Mouse (Mus musculus): ENCODE measurements at regions not wholly inside any gene's neighbourhood (a gene's known extent, or its start where the extent isn't known, plus 50 kb on each side); places are given as distances from the start of the nearest gene placed in this dataset.

GRCm38 (mm10) chr6:107894296-107895090 lies 170.4 kb upstream of the Setmar start:
- Histone ChIP-seq H3K4me1 (ENCODE audit: control insufficient read depth, insufficient read depth, low read length) (no peaks in the 10 kb centered on the region), H3K4me3 (ENCODE audit: low read depth, low read length) (no peak overlapping the region), H3K36me3 (ENCODE audit: control insufficient read depth, insufficient read depth, low read length) (no peaks in the 10 kb centered on the region), H3K27ac (ENCODE audit: low read depth, low read length) (peak overlapping the region; percentile 13; the same call in 1 of the 2 replicates), H3K9me3 (ENCODE audit: control insufficient read depth, low read length) (no peaks in the 10 kb centered on the region), H3K27me3 (ENCODE audit: control insufficient read depth, insufficient read depth, low read length) (no peaks in the 10 kb centered on the region), H3K4me2 (ENCODE audit: low read depth, low read length) (no peak overlapping the region), H3K9ac (replicated peaks; ENCODE audit: low read depth, low read length) (no peak overlapping the region)
- peak; percentile 74 for ATAC-seq (ENCODE audit: low read depth)
- 39% methylated on average over 5 of the region's 5 CpGs for WGBS

GRCm38 (mm10) chr6:107910576-107910975 lies 154.3 kb upstream of the Setmar start:
- H3K4me3 ChIP-seq (ENCODE audit: low read depth, low read length), result no peak overlapping the region
- H3K36me3 ChIP-seq (ENCODE audit: control insufficient read depth, insufficient read depth, low read length), result no peaks in the 10 kb centered on the region
- no peaks in the 10 kb centered on the region for H3K27me3 ChIP-seq (ENCODE audit: control insufficient read depth, insufficient read depth, low read length)
- no peak; the same call in 1 of the 2 replicates for ATAC-seq (ENCODE audit: low read depth)
- no peak overlapping the region for H3K9ac ChIP-seq (replicated peaks; ENCODE audit: low read depth, low read length)
- H3K9me3 ChIP-seq (ENCODE audit: control insufficient read depth, low read length), result no peaks in the 10 kb centered on the region
- no peaks in the 10 kb centered on the region for H3K4me1 ChIP-seq (ENCODE audit: control insufficient read depth, insufficient read depth, low read length)
- no peak overlapping the region for H3K4me2 ChIP-seq (ENCODE audit: low read depth, low read length)
- no peak overlapping the region for H3K27ac ChIP-seq (ENCODE audit: low read depth, low read length)

GRCm38 (mm10) chr6:107911387-107911786 lies 153.5 kb upstream of the Setmar start:
- Histone ChIP-seq H3K4me3 (ENCODE audit: low read depth, low read length) (no peak overlapping the region), H3K27me3 (ENCODE audit: control insufficient read depth, insufficient read depth, low read length) (no peaks in the 10 kb centered on the region), H3K4me1 (ENCODE audit: control insufficient read depth, insufficient read depth, low read length) (no peaks in the 10 kb centered on the region), H3K9me3 (ENCODE audit: control insufficient read depth, low read length) (no peaks in the 10 kb centered on the region), H3K4me2 (ENCODE audit: low read depth, low read length) (no peak overlapping the region), H3K9ac (replicated peaks; ENCODE audit: low read depth, low read length) (no peak overlapping the region), H3K27ac (ENCODE audit: low read depth, low read length) (no peak overlapping the region), H3K36me3 (ENCODE audit: control insufficient read depth, insufficient read depth, low read length) (no peaks in the 10 kb centered on the region)
- ATAC-seq (ENCODE audit: low read depth), result no peak
- WGBS, result 74% methylated on average over 2 of the region's 2 CpGs

- H3K36me3 ChIP-seq (ENCODE audit: control insufficient read depth, insufficient read depth, low read length), result no peaks in the 10 kb centered on the region
- H3K4me1 ChIP-seq (ENCODE audit: control insufficient read depth, insufficient read depth, low read length), result 0 out of 2 replicates have a peak, but pooled peaks cover 2% of the 10 kb centered on the region
- H3K27ac ChIP-seq (ENCODE audit: low read depth, low read length), result peak overlapping the region; percentile 35; the same call in 1 of the 2 replicates
- H3K4me2 ChIP-seq (ENCODE audit: low read depth, low read length), result no peak overlapping the region
- no peaks in the 10 kb centered on the region for H3K27me3 ChIP-seq (ENCODE audit: control insufficient read depth, insufficient read depth, low read length)
- no peak overlapping the region for H3K4me3 ChIP-seq (ENCODE audit: low read depth, low read length)
- 38% methylated on average over 12 of the region's 12 CpGs for WGBS
- H3K9ac ChIP-seq (replicated peaks; ENCODE audit: low read depth, low read length), result no peak overlapping the region
- peak; percentile 82 for ATAC-seq (ENCODE audit: low read depth)
- no peaks in the 10 kb centered on the region for H3K9me3 ChIP-seq (ENCODE audit: control insufficient read depth, low read length)
Observed at GRCm38 (mm10) chr6:107923528-107924199, 141.2 kb upstream of the Setmar start.

- WGBS, result 58% methylated on average over 7 of the region's 7 CpGs
- peak; percentile 31; the same call in 1 of the 2 replicates for ATAC-seq (ENCODE audit: low read depth)
- peak overlapping the region; percentile 35; the same call in 1 of the 2 replicates for H3K27ac ChIP-seq (ENCODE audit: low read depth, low read length)
- H3K27me3 ChIP-seq (ENCODE audit: control insufficient read depth, insufficient read depth, low read length), result no peaks in the 10 kb centered on the region
- 0 out of 2 replicates have a peak, but pooled peaks cover 2% of the 10 kb centered on the region for H3K4me1 ChIP-seq (ENCODE audit: control insufficient read depth, insufficient read depth, low read length)
- no peak overlapping the region for H3K4me2 ChIP-seq (ENCODE audit: low read depth, low read length)
- no peak overlapping the region for H3K9ac ChIP-seq (replicated peaks; ENCODE audit: low read depth, low read length)
- no peak overlapping the region for H3K4me3 ChIP-seq (ENCODE audit: low read depth, low read length)
- no peaks in the 10 kb centered on the region for H3K36me3 ChIP-seq (ENCODE audit: control insufficient read depth, insufficient read depth, low read length)
- no peaks in the 10 kb centered on the region for H3K9me3 ChIP-seq (ENCODE audit: control insufficient read depth, low read length)
Observed at GRCm38 (mm10) chr6:107924200-107924735, 140.6 kb upstream of the Setmar start.

- 41% methylated on average over 8 of the region's 8 CpGs for WGBS
- H3K9ac ChIP-seq (replicated peaks; ENCODE audit: low read depth, low read length), result no peak overlapping the region
- H3K27ac ChIP-seq (ENCODE audit: low read depth, low read length), result no peak overlapping the region
- no peaks in the 10 kb centered on the region for H3K27me3 ChIP-seq (ENCODE audit: control insufficient read depth, insufficient read depth, low read length)
- no peaks in the 10 kb centered on the region for H3K9me3 ChIP-seq (ENCODE audit: control insufficient read depth, low read length)
- no peaks in the 10 kb centered on the region; the same call in 1 of the 2 replicates for H3K4me1 ChIP-seq (ENCODE audit: control insufficient read depth, insufficient read depth, low read length)
- no peak overlapping the region for H3K4me2 ChIP-seq (ENCODE audit: low read depth, low read length)
- no peaks in the 10 kb centered on the region for H3K36me3 ChIP-seq (ENCODE audit: control insufficient read depth, insufficient read depth, low read length)
- ATAC-seq (ENCODE audit: low read depth), result no peak
- no peak overlapping the region for H3K4me3 ChIP-seq (ENCODE audit: low read depth, low read length)
Observed at GRCm38 (mm10) chr6:107930439-107931173, 134.2 kb upstream of the Setmar start.

- Histone ChIP-seq H3K9me3 (ENCODE audit: control insufficient read depth, low read length) (no peaks in the 10 kb centered on the region), H3K4me1 (ENCODE audit: control insufficient read depth, insufficient read depth, low read length) (no peaks in the 10 kb centered on the region; the same call in 1 of the 2 replicates), H3K36me3 (ENCODE audit: control insufficient read depth, insufficient read depth, low read length) (no peaks in the 10 kb centered on the region), H3K4me3 (ENCODE audit: low read depth, low read length) (no peak overlapping the region), H3K27ac (ENCODE audit: low read depth, low read length) (no peak overlapping the region), H3K9ac (replicated peaks; ENCODE audit: low read depth, low read length) (no peak overlapping the region), H3K4me2 (ENCODE audit: low read depth, low read length) (no peak overlapping the region), H3K27me3 (ENCODE audit: control insufficient read depth, insufficient read depth, low read length) (no peaks in the 10 kb centered on the region)
- ATAC-seq (ENCODE audit: low read depth), result no peak
- 71% methylated on average over 4 of the region's 4 CpGs for WGBS
Observed at GRCm38 (mm10) chr6:107931174-107931557, 133.7 kb upstream of the Setmar start.

- H3K27me3 ChIP-seq (ENCODE audit: control insufficient read depth, insufficient read depth, low read length), result no peaks in the 10 kb centered on the region
- 94% methylated on average over 6 of the region's 6 CpGs for WGBS
- ATAC-seq (ENCODE audit: low read depth), result no peak
- no peak overlapping the region for H3K4me2 ChIP-seq (ENCODE audit: low read depth, low read length)
- H3K9ac ChIP-seq (replicated peaks; ENCODE audit: low read depth, low read length), result no peak overlapping the region
- H3K36me3 ChIP-seq (ENCODE audit: control insufficient read depth, insufficient read depth, low read length), result no peaks in the 10 kb centered on the region
- no peak overlapping the region for H3K27ac ChIP-seq (ENCODE audit: low read depth, low read length)
- H3K9me3 ChIP-seq (ENCODE audit: control insufficient read depth, low read length), result no peaks in the 10 kb centered on the region
- no peaks in the 10 kb centered on the region for H3K4me1 ChIP-seq (ENCODE audit: control insufficient read depth, insufficient read depth, low read length)
- H3K4me3 ChIP-seq (ENCODE audit: low read depth, low read length), result no peak overlapping the region
Observed at GRCm38 (mm10) chr6:107936075-107936635, 128.7 kb upstream of the Setmar start.
